Mouse (Mus musculus) neural tube, embryonic 14.5 days (tissue): ENCODE measurements around the gene Asprv1. TPM values are rescaled to one million over a fixed set of nuclear protein-coding genes. Genes with fewer than 3 reads are reported as not detected.

Experiments
- ATAC-seq: fragments of 200-750 bp; cut with Nextera tagmentation; 2 replicates; pipeline ENCODE4 v1.8.0; 2017; ENCODE audit warnings: low read depth, mild to moderate bottlenecking, moderate TSS enrichment, moderate library complexity
- H3K27ac ChIP-seq: fragments of 300-500 bp; sonication (generic); 2 replicates; pipeline ENCODE4 v1.5.1; 2014; ENCODE audit warnings: low read depth, mild to moderate bottlenecking, control low read depth, low read length, moderate library complexity, mixed read lengths
- H3K27me3 ChIP-seq: fragments of 300-500 bp; sonication (generic); 2 replicates; pipeline ENCODE4 v1.6.1; 2014; ENCODE audit warnings: low read length; ENCODE audit not compliant: control insufficient read depth, insufficient read depth
- H3K36me3 ChIP-seq: fragments of 300-500 bp; sonication (generic); 2 replicates; pipeline ENCODE4 v1.6.1; 2014; ENCODE audit warnings: low read length, mixed read lengths; ENCODE audit not compliant: control insufficient read depth, insufficient read depth
- H3K4me1 ChIP-seq: fragments of 300-500 bp; sonication (generic); 2 replicates; pipeline ENCODE4 v1.6.1; 2014; ENCODE audit warnings: low read length; ENCODE audit not compliant: control insufficient read depth, insufficient read depth
- H3K4me2 ChIP-seq: fragments of 300-500 bp; sonication (generic); 2 replicates; pipeline ENCODE4 v1.6.1; 2014; ENCODE audit warnings: mild to moderate bottlenecking, low read depth, low read length, control low read depth
- H3K4me3 ChIP-seq: fragments of 300-500 bp; sonication (generic); 2 replicates; pipeline ENCODE4 v1.5.1; 2014; ENCODE audit warnings: low read depth, low read length, control low read depth, mixed read lengths
- H3K9ac ChIP-seq: fragments of 300-500 bp; sonication (generic); replicated peaks from 2 replicates; pipeline ENCODE4 v1.6.1; 2014; ENCODE audit warnings: low read depth, mild to moderate bottlenecking, control low read depth, low read length, mixed read lengths
- H3K9me3 ChIP-seq: fragments of 300-500 bp; sonication (generic); 2 replicates; pipeline ENCODE4 v1.6.1; 2016; ENCODE audit warnings: low read length; ENCODE audit not compliant: control insufficient read depth
- WGBS: fragments of 180-500 bp; shearing (Covaris S2); extraction: QIAGEN DNeasy Blood & Tissue Kit; methylation state at CpG from one replicate; pipeline ENCODE4 v1.1.7; 2014; 5-methylcytosine and 5-hydroxymethylcytosine counted together
- polyA plus RNA-seq: library from polyadenylated mRNA; unstranded; fragments of >200 nt; fragmentation: Nextera tagmentation; extraction: Ambion mirVana; gene quantifications from 2 replicates; pipeline ENCODE4 v1.2.1, GENCODE M21; 2014

Gene Asprv1
- polyA plus RNA-seq, 1 experiment from 2014 or later, result 0.82 TPM

DNA sequence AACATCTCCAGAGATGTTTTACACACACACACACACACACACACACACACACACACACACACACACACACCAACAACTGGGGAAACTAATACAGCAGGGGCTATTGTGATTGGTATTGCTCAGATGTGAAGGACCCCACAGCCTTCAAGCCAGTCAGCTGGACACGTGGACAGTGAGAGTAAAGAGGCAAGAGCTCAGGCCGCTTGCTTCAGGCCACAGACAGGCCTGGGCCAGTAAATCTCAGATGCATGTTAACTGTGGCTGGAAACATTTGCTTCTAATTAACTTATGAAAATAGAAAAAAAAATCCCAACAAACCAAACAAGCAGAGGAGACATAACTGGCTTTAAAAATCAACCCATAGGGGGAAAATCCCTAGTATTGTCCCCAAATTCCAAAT, 9.9 kb downstream of the Asprv1 start:
- Histone ChIP-seq H3K36me3 (no peaks in the 10 kb centered on the region), H3K27ac (no peak overlapping the region), H3K4me1 (no peaks in the 10 kb centered on the region), H3K9me3 (no peaks in the 10 kb centered on the region), H3K4me3 (no peak overlapping the region), H3K27me3 (no peaks in the 10 kb centered on the region; the same call in 1 of the 2 replicates), H3K9ac (no peak overlapping the region), H3K4me2 (no peak overlapping the region)
- WGBS, result 77% methylated on average over 2 of the region's 2 CpGs
- no peak for ATAC-seq

DNA sequence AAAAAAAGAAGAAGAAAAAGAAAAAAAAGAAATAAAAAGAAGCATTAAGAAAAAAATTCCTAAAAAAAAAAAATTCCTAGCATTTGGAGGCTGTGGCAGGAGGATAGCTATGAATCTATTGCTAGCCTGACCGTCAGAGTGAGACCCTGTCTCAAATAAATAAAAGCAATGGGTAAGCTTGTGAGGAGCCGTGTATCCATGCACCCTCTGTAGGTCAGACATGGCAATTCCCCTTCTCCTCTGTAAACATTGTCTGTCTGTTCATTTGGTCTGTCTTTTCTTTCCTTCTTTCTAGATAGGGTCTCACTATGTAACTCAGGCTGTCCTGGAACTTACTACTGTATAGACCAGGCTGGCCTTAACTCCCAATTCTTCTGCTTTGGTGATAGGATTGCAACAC, 10.5 kb downstream of the Asprv1 start:
- WGBS, result 13% methylated on average over 2 of the region's 2 CpGs
- H3K9ac ChIP-seq, result no peak overlapping the region
- no peak overlapping the region for H3K4me2 ChIP-seq
- no peaks in the 10 kb centered on the region for H3K9me3 ChIP-seq
- H3K27ac ChIP-seq, result no peak overlapping the region
- no peak for ATAC-seq
- no peaks in the 10 kb centered on the region for H3K4me1 ChIP-seq
- no peaks in the 10 kb centered on the region for H3K36me3 ChIP-seq
- H3K4me3 ChIP-seq, result no peak overlapping the region
- no peaks in the 10 kb centered on the region; the same call in 1 of the 2 replicates for H3K27me3 ChIP-seq

DNA sequence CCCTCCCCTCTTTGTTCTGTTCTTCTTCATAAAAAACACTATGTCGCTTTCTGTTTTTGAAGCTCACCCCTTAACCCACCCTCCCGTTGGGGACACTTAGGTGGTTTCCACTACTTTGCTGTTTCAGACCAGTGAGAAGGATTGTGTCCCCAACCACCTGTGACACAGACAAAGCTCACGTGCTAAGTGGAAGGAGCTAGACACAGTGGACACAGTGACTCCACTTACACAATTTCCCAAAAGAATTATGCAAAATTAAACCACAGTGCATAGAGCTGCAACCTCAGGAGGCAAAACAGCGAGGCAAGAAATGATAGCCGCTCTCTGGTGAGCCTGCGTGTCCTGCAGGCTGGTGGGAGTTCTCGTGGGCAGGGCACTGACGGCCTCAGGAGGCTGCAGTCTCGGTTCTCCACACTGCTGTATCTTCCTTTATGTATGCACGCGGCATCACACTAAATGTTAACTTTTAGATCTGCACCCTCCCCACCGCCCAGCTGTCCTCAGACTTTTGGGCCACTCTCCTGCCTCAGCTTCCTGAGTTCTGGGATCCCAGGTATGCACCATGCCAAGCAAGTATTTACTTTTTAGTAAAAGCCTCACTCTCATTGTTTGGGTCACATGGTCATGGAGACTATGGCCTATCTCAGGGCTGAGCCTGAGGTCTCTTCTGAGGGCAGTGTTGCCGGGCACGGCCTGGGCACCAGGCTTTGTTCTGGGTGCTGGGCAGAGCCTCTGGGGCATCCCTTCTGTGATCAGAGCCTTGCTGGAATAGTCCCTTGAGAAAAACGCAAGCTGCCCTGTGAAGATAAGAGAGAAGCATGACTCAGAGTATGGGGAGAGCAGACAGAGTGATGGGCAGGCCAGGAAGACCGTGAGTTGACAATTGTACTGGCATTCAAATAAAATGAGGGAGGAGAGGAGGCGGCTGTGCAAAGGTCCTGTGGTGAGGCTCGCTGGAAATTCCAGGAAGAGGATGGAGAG, 11.5 kb downstream of the Asprv1 start:
- Histone ChIP-seq H3K9me3 (no peaks in the 10 kb centered on the region), H3K27ac (no peak overlapping the region), H3K4me2 (no peak overlapping the region), H3K9ac (no peak overlapping the region), H3K27me3 (no peaks in the 10 kb centered on the region), H3K36me3 (no peaks in the 10 kb centered on the region), H3K4me3 (no peak overlapping the region), H3K4me1 (no peaks in the 10 kb centered on the region)
- WGBS, result 80% methylated on average over 18 of the region's 18 CpGs
- ATAC-seq, result no peak

DNA sequence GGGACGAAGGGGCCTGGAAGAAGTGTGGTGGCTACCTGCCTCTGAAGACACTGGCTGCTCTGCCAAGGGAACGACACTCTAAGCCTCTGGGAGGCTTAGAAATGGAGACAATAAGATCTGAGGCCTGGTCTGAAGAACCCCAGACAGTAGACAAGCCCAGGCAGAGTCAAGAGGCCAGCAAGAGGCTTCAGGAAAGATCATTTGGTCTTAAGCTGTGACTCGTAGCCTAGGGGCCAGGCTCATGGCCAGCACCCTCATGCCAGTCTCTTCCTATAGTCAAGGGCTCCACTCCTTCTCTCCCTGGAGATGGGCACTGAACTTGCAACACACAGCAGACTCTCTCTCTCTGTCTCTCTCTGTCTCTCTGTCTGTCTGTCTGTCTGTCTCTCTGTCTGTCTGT, 12.2 kb downstream of the Asprv1 start:
- Histone ChIP-seq H3K4me1 (no peaks in the 10 kb centered on the region), H3K4me2 (no peak overlapping the region), H3K36me3 (no peaks in the 10 kb centered on the region), H3K27me3 (no peaks in the 10 kb centered on the region), H3K4me3 (no peak overlapping the region), H3K27ac (no peak overlapping the region), H3K9me3 (no peaks in the 10 kb centered on the region), H3K9ac (no peak overlapping the region)
- WGBS, result 89% methylated on average over 3 of the region's 3 CpGs
- no peak for ATAC-seq

DNA sequence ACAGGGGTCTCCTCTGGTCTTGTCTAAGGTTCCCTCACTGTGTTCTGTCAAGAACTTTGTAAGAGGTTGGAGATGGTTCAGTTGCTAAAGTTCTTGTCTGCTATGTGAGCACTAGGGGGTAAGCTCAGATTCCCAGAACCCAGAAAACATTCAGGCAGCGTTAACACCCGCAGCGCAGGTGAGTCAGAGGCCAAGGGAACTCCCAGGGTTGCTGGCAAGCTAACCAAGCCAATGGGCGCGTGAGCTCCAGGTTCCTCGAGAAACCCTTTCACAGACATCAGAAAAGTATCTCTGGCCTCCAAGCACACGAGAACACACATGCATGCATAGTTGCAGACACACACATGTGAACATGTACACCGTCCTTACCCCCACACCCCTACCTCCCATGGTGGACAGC, 12.8 kb downstream of the Asprv1 start:
- WGBS, result 86% methylated on average over 8 of the region's 8 CpGs
- H3K9ac ChIP-seq, result no peak overlapping the region
- no peak for ATAC-seq

DNA sequence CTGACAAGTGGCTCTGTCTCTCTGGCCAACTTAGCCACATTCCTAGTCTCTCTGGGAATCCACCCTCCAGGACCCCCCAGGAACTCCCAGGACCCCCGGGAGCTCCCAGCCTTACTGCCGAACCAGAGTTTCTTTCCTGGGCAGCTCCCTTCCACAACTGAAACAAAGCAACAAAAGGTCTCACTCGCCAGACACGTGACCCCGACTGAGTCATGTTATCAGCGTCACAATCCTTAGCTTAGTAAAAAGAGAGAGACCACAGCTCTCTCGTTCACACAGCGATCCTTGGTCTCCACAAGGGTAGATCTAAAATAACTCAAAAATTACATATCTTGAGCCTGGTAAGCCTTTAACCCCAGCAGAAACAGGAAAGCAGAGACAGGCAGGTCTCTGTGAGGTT, 13.8 kb downstream of the Asprv1 start:
- WGBS, result 68% methylated on average over 8 of the region's 8 CpGs
- no peak for ATAC-seq
- H3K4me2 ChIP-seq, result no peak overlapping the region
- no peak overlapping the region for H3K9ac ChIP-seq
- H3K4me1 ChIP-seq, result no peaks in the 10 kb centered on the region
- H3K27ac ChIP-seq, result no peak overlapping the region
- no peak overlapping the region for H3K4me3 ChIP-seq
- H3K27me3 ChIP-seq, result no peaks in the 10 kb centered on the region
- H3K9me3 ChIP-seq, result no peaks in the 10 kb centered on the region
- no peaks in the 10 kb centered on the region for H3K36me3 ChIP-seq

More for the DNA sequence above, 12.8 kb downstream of the Asprv1 start:
- Histone ChIP-seq H3K4me1 (no peaks in the 10 kb centered on the region), H3K27ac (no peak overlapping the region), H3K4me3 (no peak overlapping the region), H3K27me3 (no peaks in the 10 kb centered on the region), H3K9me3 (no peaks in the 10 kb centered on the region), H3K36me3 (no peaks in the 10 kb centered on the region), H3K4me2 (no peak overlapping the region)

DNA sequence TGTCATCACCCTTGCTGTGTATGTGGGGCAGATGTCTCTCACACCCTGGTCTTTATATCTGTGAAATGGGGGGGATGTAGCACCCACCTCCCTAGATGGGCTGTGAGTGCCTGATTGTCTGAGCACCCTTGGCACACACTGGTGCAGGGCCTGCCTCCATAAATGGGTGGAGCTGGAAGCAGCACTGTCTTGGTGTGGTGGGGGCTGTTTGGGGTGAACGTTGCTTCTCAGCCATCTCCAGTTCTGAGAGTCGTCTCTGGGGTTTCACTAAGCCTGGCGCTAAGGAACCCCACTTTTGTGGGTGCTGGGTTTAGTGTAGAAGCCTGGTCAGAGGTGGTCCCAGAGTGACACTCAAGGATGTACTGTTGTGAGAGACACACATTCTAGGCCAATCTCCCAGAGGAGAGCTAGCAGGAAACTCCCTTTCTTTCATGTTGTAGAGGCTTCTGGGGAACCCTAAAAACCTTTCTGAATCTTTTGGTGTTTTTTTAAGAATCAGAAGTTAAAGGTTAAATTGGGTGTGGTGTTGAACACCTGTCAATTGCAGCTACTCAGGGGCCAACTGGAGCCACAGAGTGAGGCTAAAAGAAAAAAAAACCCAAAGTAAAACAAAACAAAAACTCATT, 16.9 kb downstream of the Asprv1 start:
- H3K4me3 ChIP-seq, result no peak overlapping the region
- H3K27me3 ChIP-seq, result no peaks in the 10 kb centered on the region
- no peak overlapping the region for H3K4me2 ChIP-seq
- no peaks in the 10 kb centered on the region for H3K4me1 ChIP-seq
- 88% methylated on average over 3 of the region's 3 CpGs for whole genome bisulfite sequencing
- H3K9ac ChIP-seq, result no peak overlapping the region
- H3K9me3 ChIP-seq, result no peaks in the 10 kb centered on the region
- ATAC-seq, result no peak
- peaks cover 16% of the 10 kb centered on the region for H3K36me3 ChIP-seq
- H3K27ac ChIP-seq, result no peak overlapping the region

DNA sequence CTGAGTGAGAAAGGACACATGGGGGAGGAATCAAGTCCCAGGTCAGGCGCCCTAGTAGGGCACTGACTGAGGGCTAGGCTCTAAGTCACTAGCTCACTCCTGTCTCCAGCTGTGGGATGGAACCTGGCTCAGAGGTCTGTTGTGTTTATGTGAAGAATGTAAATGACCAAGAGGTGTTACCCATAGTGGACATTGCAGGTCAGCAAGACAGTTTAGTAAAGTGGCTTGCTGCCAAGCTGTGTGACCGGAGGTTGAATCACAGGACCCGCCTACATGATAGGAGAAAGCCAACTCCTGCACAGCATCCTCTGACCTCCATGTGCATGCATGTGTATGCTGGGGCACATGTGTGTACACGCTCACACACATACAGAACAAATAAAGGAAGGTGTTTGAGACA, 17.6 kb downstream of the Asprv1 start:
- H3K4me1 ChIP-seq, result no peaks in the 10 kb centered on the region
- no peak overlapping the region for H3K4me2 ChIP-seq
- H3K9ac ChIP-seq, result no peak overlapping the region
- no peak for ATAC-seq
- no peaks in the 10 kb centered on the region for H3K27me3 ChIP-seq
- no peaks in the 10 kb centered on the region for H3K9me3 ChIP-seq
- peaks cover 22% of the 10 kb centered on the region for H3K36me3 ChIP-seq
- H3K27ac ChIP-seq, result no peak overlapping the region
- 83% methylated on average over 4 of the region's 4 CpGs for WGBS
- no peak overlapping the region for H3K4me3 ChIP-seq

DNA sequence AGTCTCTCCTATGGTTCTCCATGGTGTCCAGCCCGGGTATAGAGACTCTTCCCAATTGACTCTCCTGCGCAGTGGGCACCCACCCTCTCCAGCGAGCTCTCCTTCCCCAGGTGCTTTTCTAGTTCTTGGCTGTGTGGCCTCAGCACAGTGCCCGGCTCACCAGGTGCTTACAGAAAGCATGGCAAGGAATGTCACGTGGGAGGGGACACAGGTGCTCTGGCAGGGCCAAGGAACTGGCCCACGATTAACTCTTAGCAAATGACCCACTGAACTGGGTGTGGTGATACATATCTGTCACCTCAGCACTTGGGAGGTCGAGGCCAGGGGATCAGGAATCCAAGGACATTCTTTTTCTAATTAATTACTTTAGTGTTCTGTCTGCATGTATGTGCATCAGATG, 18.2 kb downstream of the Asprv1 start:
- Histone ChIP-seq H3K4me2 (no peak overlapping the region), H3K27me3 (no peaks in the 10 kb centered on the region), H3K4me3 (no peak overlapping the region), H3K4me1 (no peaks in the 10 kb centered on the region), H3K36me3 (peaks cover 28% of the 10 kb centered on the region), H3K27ac (no peak overlapping the region), H3K9ac (no peak overlapping the region), H3K9me3 (no peaks in the 10 kb centered on the region)
- 87% methylated on average over 7 of the region's 7 CpGs for WGBS
- ATAC-seq, result no peak
